8 mouse cellular contexts compared by ENCODE assay signal in genomic region chr17:86293247-86293744, GRCm38 (mm10).
A peak's percentile ranks its signal among the peaks of the same experiment; 100 is the strongest.
DNase-seq lines count a peak whose midpoint lies in the region; ATAC-seq and TF ChIP-seq lines count a peak whose summit lies in the region.

No protein-coding gene starts in this region.

- peak overlapping the region; percentile 38 for H3K4me2 ChIP-seq in intestine, postnatal 0 days (replicated peaks; ENCODE audit: low read depth)
- H3K4me2 ChIP-seq in lung, embryonic 14.5 days = peak overlapping the region; percentile 32; the same call in 1 of the 2 replicates

- H3K9me3 ChIP-seq in intestine, postnatal 0 days (ENCODE audit: control insufficient read depth) = no peaks in the 10 kb centered on the region
- H3K9me3 ChIP-seq in lung, embryonic 14.5 days (ENCODE audit: low read depth, low read length) = no peaks in the 10 kb centered on the region

- peak; percentile 43 for DNase-seq in urinary bladder, postnatal 25 days (ENCODE audit: low spot score)
- no peak for DNase-seq in urinary bladder, postnatal 4 days (ENCODE audit: low spot score in 2 of 2)
- peak; percentile 61 for DNase-seq in cerebellum, adult 9-11 months
- peak; percentile 52 for DNase-seq in gastrocnemius, postnatal 14 days
- peak; percentile 82 for DNase-seq in lung, embryonic 14.5 days
- DNase-seq in spleen, postnatal 14 days (ENCODE audit: low spot score in 2 of 2) = peak; percentile 13 to 55
- no peak for DNase-seq in frontal cortex, postnatal 14 days (ENCODE audit: low spot score in 2 of 2)

- peak; percentile 73 for TF ChIP-seq CTCF in intestine, postnatal 0 days (IDR thresholded peaks at IDR 0.05; ENCODE audit: low read depth)
- TF ChIP-seq CTCF in lung, embryonic 14.5 days (IDR thresholded peaks at IDR 0.05; ENCODE audit: low read depth) = peak; percentile 51

- no peaks in the 10 kb centered on the region for H3K27me3 ChIP-seq in intestine, postnatal 0 days (replicated peaks; ENCODE audit: control insufficient read depth, insufficient read depth, low read length)
- H3K27me3 ChIP-seq in lung, embryonic 14.5 days (ENCODE audit: insufficient read depth, low read length) = no peaks in the 10 kb centered on the region

- intact Hi-C loops in gastrocnemius, postnatal 14 days (cut with DNase I; ENCODE audit: low total_unique reads) = loop anchor here (5.0 kb wide), 1 partner anchor 131 kb away; no protein-coding TSS in a partner anchor

- H3K4me1 ChIP-seq in intestine, postnatal 0 days (replicated peaks; ENCODE audit: control insufficient read depth, insufficient read depth, low read length) = no peaks in the 10 kb centered on the region
- no peaks in the 10 kb centered on the region for H3K4me1 ChIP-seq in lung, embryonic 14.5 days (ENCODE audit: insufficient read depth)

- no peaks in the 10 kb centered on the region for H3K36me3 ChIP-seq in intestine, postnatal 0 days (ENCODE audit: control insufficient read depth, insufficient read depth)
- H3K36me3 ChIP-seq in lung, embryonic 14.5 days (ENCODE audit: insufficient read depth) = no peaks in the 10 kb centered on the region

- H3K4me3 ChIP-seq in intestine, postnatal 0 days (ENCODE audit: low read depth, low read length) = no peak overlapping the region
- H3K4me3 ChIP-seq in lung, embryonic 14.5 days (ENCODE audit: low read depth, low read length) = no peak overlapping the region

- H3K27ac ChIP-seq in intestine, postnatal 0 days (ENCODE audit: low read depth, low read length) = no peak overlapping the region
- no peak overlapping the region for H3K27ac ChIP-seq in lung, embryonic 14.5 days (ENCODE audit: low read depth)

- peak; percentile 72 for ATAC-seq in intestine, postnatal 0 days
- ATAC-seq in lung, embryonic 14.5 days (ENCODE audit: insufficient read depth) = peak; percentile 42; the same call in 1 of the 2 replicates

- 25% methylated on average over 10 of the region's 10 CpGs for WGBS in intestine, postnatal 0 days
- WGBS in lung, embryonic 14.5 days = 51% methylated on average over 8 of the region's 10 CpGs

- H3K9ac ChIP-seq in intestine, postnatal 0 days (ENCODE audit: low read depth, low read length) = no peak overlapping the region
- H3K9ac ChIP-seq in lung, embryonic 14.5 days = no peak overlapping the region

Comparison
In these comparisons a context has a peak if more than half of its experiments do, and no peak if none do; other contexts are left out.
1. DNase-seq: peak in urinary bladder, postnatal 25 days (single experiment), cerebellum, adult 9-11 months (single experiment), gastrocnemius, postnatal 14 days (single experiment), lung, embryonic 14.5 days (single experiment) and spleen, postnatal 14 days (2 of 2); none in urinary bladder, postnatal 4 days (0 of 2) and frontal cortex, postnatal 14 days (0 of 2).